Mouse (Mus musculus) kidney, postnatal 0 days (tissue): ENCODE data around the gene St6gal2. TPM values are rescaled to one million over a fixed set of nuclear protein-coding genes. Genes with fewer than 3 reads are reported as not detected.
A peak's percentile ranks its signal among the peaks of the same experiment; 100 is the strongest.

Source experiments
- ATAC-seq: fragments of 200-750 bp; cut with Nextera tagmentation; replicated peaks from 2 replicates; pipeline ENCODE4 v1.8.0; 2017; ENCODE audit warnings: low read depth, moderate number of reproducible peaks, moderate TSS enrichment, moderate library complexity; ENCODE audit not compliant: low FRiP score
- DNase-seq: peaks from one replicate; pipeline ENCODE4 v3.0.0-alpha.2; 2016; ENCODE audit warnings: low spot score
- H3K27ac ChIP-seq: fragments of 300-500 bp; sonication (generic); 2 replicates; pipeline ENCODE4 v1.5.1; 2014; ENCODE audit warnings: mild to moderate bottlenecking
- H3K27me3 ChIP-seq: fragments of 300-500 bp; sonication (generic); 2 replicates; pipeline ENCODE4 v1.6.1; 2014; ENCODE audit warnings: low read length, mixed read lengths; ENCODE audit not compliant: insufficient read depth
- H3K36me3 ChIP-seq: fragments of 300-500 bp; sonication (generic); 2 replicates; pipeline ENCODE4 v1.6.1; 2014; ENCODE audit warnings: low read length, mixed read lengths; ENCODE audit not compliant: insufficient read depth
- H3K4me1 ChIP-seq: fragments of 300-500 bp; sonication (generic); replicated peaks from 2 replicates; pipeline ENCODE4 v1.6.1; 2014; ENCODE audit warnings: antibody characterized with exemption, low read length, mixed read lengths; ENCODE audit not compliant: insufficient read depth
- H3K4me2 ChIP-seq: fragments of 300-500 bp; sonication (generic); 2 replicates; pipeline ENCODE4 v1.6.1; 2014; ENCODE audit warnings: mild to moderate bottlenecking, low read length, moderate library complexity, mixed read lengths
- H3K4me3 ChIP-seq: fragments of 300-500 bp; sonication (generic); replicated peaks from 2 replicates; pipeline ENCODE4 v1.5.1; 2014; ENCODE audit warnings: low read depth, low read length
- H3K9ac ChIP-seq: fragments of 300-500 bp; sonication (generic); 2 replicates; pipeline ENCODE4 v1.6.1; 2014; ENCODE audit warnings: low read depth, low read length
- H3K9me3 ChIP-seq: fragments of 300-500 bp; sonication (generic); replicated peaks from 2 replicates; pipeline ENCODE4 v1.6.1; 2016; ENCODE audit warnings: low read length, inconsistent platforms, mixed read lengths
- CTCF ChIP-seq: IDR thresholded peaks from 2 replicates; pipeline ENCODE4 v1.5.1; 2016; ENCODE audit warnings: antibody characterized with exemption, low read depth, mild to moderate bottlenecking, moderate library complexity
- WGBS: fragments of 180-500 bp; shearing (Covaris S2); extraction: QIAGEN DNeasy Blood & Tissue Kit; methylation state at CpG from one replicate; pipeline ENCODE4 v1.1.7; 2014; 5-methylcytosine and 5-hydroxymethylcytosine counted together
- polyA plus RNA-seq: library from polyadenylated mRNA; unstranded; fragments of >200 nt; fragmentation: Nextera tagmentation; extraction: Ambion mirVana; gene quantifications from 2 replicates; pipeline ENCODE4 v1.2.1, GENCODE M21; 2015

St6gal2 gene
- polyA plus RNA-seq, 1 experiment from 2014 or later = 0.50 TPM

DNA sequence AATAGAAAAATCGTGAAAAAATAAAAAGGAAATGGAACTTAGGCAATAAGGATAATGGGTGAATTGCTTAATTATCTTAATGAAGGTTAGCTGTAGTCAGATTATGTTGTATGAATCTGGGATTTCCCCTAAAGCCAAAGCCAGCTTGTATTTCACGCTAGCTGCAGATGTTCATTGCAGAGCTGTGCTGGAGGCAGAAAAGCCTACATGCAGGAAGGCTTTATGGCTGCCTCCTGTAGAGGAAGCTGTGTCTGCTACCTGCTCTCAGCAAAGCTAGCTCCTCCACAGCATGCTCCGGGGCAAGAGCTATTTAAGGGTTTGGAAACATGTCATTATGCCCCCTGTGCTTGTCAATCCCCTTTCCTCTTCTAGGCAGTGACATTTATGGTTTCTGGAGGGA, 9.3 kb downstream of the St6gal2 start:
- ATAC-seq (no peak), DNase-seq (no peak)
- Histone ChIP-seq H3K4me3 (no peak overlapping the region), H3K27ac (no peak overlapping the region), H3K9me3 (no peaks in the 10 kb centered on the region), H3K4me2 (no peak overlapping the region), H3K9ac (no peak overlapping the region), H3K4me1 (no peaks in the 10 kb centered on the region), H3K36me3 (no peaks in the 10 kb centered on the region), H3K27me3 (no peaks in the 10 kb centered on the region)
- TF ChIP-seq CTCF = no peak
- WGBS = 54% methylated on average over 3 of the region's 3 CpGs

DNA sequence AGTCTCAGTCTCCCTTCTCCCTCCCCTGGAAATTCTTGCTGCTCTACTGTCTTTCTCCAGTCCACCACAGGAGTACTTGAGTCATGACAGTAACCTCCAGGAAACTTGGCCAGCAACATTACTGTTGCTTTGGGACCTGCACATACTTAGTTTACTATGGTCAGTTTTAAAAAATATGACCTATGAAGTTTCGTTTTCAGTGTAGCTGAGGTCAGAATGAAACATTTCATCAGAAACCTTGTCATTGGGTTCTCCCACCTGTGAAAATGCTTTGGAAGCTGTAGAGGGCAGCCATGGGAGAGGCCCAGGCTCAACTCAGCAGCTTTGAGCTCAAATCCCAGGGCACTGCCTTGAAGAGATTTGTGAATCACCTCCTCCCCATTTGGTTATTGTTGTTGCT, 15.0 kb downstream of the St6gal2 start:
- no peaks in the 10 kb centered on the region for H3K9me3 ChIP-seq
- no peak overlapping the region for H3K9ac ChIP-seq
- 50% methylated on average over 1 of the region's 1 CpGs for WGBS
- no peak for DNase-seq
- no peak overlapping the region for H3K27ac ChIP-seq
- no peaks in the 10 kb centered on the region for H3K36me3 ChIP-seq
- ATAC-seq = no peak
- no peak overlapping the region for H3K4me3 ChIP-seq
- TF ChIP-seq CTCF = no peak
- H3K4me2 ChIP-seq = no peak overlapping the region
- H3K27me3 ChIP-seq = no peaks in the 10 kb centered on the region
- H3K4me1 ChIP-seq = no peaks in the 10 kb centered on the region

DNA sequence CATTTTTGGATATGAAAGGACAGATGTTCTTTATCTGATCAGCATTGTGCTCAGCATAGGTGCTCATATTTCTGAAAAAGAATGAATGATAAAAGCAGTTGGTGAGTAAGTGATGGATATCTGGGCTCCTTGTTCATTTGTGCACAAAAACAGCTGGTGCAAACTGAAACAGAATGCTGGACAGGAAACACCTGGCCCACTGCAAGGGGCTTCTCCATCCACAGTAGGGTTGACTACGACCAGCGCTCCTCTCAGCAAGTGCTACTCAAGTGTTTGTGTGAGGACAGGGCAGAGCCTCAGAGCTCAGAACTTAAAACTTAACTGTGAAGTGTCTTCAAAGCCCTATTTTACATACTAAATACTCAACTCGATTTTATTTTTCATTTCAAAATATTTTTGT, 22.4 kb downstream of the St6gal2 start:
- no peak overlapping the region for H3K27ac ChIP-seq
- no peak for TF ChIP-seq CTCF
- ATAC-seq (no peak), DNase-seq (no peak)
- H3K27me3 ChIP-seq = no peaks in the 10 kb centered on the region
- no peaks in the 10 kb centered on the region for H3K36me3 ChIP-seq
- no peaks in the 10 kb centered on the region for H3K4me1 ChIP-seq
- H3K4me3 ChIP-seq = no peak overlapping the region
- no peaks in the 10 kb centered on the region for H3K9me3 ChIP-seq
- H3K9ac ChIP-seq = no peak overlapping the region
- WGBS = 76% methylated on average over 3 of the region's 3 CpGs
- no peak overlapping the region for H3K4me2 ChIP-seq

DNA sequence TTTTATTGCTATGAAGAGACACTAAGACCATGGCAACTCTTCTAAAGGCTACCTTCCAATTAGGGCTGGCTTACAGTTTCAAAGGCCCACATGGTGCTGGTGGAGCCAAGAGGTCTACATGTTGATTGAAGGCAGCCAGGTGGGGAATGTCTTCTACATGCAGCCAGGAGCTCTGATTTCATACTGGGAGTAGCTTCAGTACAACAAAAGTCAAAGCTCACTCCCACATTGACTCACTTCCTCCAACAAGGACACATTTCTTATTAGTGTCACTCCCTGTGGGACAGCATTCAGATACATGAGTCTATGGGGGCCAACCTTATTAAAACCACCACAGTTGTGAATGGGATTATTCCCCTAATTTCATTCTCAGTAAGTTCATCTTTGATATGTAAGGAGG, 23.8 kb downstream of the St6gal2 start:
- H3K4me1 ChIP-seq = no peaks in the 10 kb centered on the region
- no peaks in the 10 kb centered on the region for H3K27me3 ChIP-seq
- no peaks in the 10 kb centered on the region for H3K9me3 ChIP-seq
- no peaks in the 10 kb centered on the region for H3K36me3 ChIP-seq
- TF ChIP-seq CTCF = no peak
- H3K4me2 ChIP-seq = no peak overlapping the region
- H3K27ac ChIP-seq = no peak overlapping the region
- H3K4me3 ChIP-seq = no peak overlapping the region
- DNase-seq (no peak), ATAC-seq (no peak)
- no peak overlapping the region for H3K9ac ChIP-seq

DNA sequence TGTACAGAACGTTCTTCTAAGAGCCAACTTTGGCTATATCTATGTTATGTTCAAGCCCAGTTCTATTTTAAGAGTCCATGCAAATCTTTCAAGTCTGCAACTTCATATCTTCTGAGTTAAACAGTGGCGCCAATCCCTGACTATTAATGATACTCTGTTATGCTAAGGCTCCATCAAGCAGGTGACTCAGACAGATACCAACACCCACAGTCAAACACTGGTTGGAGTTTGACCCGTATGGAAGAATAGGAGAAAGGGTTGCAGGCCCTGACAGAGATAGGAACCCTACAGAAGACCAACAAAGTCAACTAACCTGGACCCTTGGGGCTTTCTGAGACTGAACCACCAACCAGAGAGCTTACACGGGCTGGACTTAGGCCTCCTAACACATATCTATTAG, 30.8 kb downstream of the St6gal2 start:
- no peak overlapping the region for H3K4me2 ChIP-seq
- no peak overlapping the region for H3K27ac ChIP-seq
- no peak overlapping the region for H3K9ac ChIP-seq
- no peaks in the 10 kb centered on the region for H3K27me3 ChIP-seq
- no peaks in the 10 kb centered on the region for H3K9me3 ChIP-seq
- no peak for TF ChIP-seq CTCF
- no peaks in the 10 kb centered on the region for H3K36me3 ChIP-seq
- ATAC-seq = no peak
- 83% methylated on average over 4 of the region's 4 CpGs for WGBS
- no peak for DNase-seq
- H3K4me3 ChIP-seq = no peak overlapping the region
- no peaks in the 10 kb centered on the region for H3K4me1 ChIP-seq

DNA sequence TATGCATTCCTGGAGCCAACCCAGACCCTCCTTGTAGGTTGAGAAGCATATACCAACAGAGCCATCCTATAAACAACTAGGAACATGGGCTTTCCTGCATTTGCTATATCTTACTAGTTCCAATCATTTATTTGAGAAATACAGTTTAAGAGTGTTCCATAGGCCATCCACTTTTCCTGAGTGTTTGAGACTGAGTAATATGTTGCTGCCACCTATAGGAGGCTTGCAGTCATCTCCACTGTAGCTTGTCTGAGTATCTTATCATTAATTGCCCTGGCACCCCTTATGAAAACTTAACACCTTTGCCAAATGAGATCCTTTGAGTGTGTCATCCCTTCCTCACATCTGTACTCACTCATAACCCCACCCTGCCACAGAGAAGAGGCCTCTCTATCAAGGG, 32.2 kb downstream of the St6gal2 start:
- Histone ChIP-seq H3K9me3 (no peaks in the 10 kb centered on the region), H3K36me3 (no peaks in the 10 kb centered on the region), H3K4me2 (no peak overlapping the region), H3K27ac (no peak overlapping the region), H3K9ac (no peak overlapping the region), H3K27me3 (no peaks in the 10 kb centered on the region), H3K4me1 (no peaks in the 10 kb centered on the region), H3K4me3 (no peak overlapping the region)
- ATAC-seq = peak; percentile 57; the same call in 1 of the 2 replicates
- peak; percentile 61 for DNase-seq
- TF ChIP-seq CTCF = peak; percentile 74

DNA sequence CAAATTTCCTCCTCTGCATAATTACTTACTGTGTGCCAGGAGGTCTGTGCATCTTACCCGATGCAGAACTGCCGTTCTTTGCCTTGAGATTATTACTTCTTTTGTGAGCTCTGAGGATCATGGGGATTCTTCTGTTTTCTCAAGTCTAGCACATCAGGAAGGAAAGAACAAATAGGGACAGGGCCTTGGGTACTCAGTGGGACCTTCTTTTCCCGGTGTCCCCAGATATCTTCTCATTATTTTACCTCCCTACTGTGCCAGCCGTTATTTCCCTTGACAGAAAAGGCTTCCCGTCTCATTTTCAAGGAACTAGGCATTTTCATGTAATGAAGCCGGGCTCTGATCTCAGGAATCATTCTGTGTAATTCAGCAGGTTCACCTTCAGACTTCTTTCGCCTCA, 34.2 kb downstream of the St6gal2 start:
- Histone ChIP-seq H3K36me3 (no peaks in the 10 kb centered on the region), H3K4me1 (no peaks in the 10 kb centered on the region), H3K27me3 (no peaks in the 10 kb centered on the region), H3K9me3 (no peaks in the 10 kb centered on the region), H3K4me3 (no peak overlapping the region), H3K4me2 (no peak overlapping the region), H3K27ac (no peak overlapping the region), H3K9ac (no peak overlapping the region)
- no peak for TF ChIP-seq CTCF
- DNase-seq (no peak), ATAC-seq (no peak)
- 69% methylated on average over 7 of the region's 7 CpGs for WGBS
